Mouse (Mus musculus) lung, postnatal 0 days (tissue): ENCODE measurements at regions not wholly inside any gene's neighbourhood (a gene's known extent, or its start where the extent isn't known, plus 50 kb on each side); places are given as distances from the start of the nearest gene placed in this dataset.

Experiments
- CTCF ChIP-seq: IDR thresholded peaks from 2 replicates; pipeline ENCODE4 v1.5.1; 2016; ENCODE audit warnings: antibody characterized with exemption, mild to moderate bottlenecking
- EP300 ChIP-seq: IDR thresholded peaks from 2 replicates; pipeline ENCODE4 v1.6.1; 2016; ENCODE audit warnings: antibody characterized with exemption, mild to moderate bottlenecking, control low read depth

GRCm38 (mm10) chr1:23256630-23257001 lies 141.0 kb downstream of the Ogfrl1 start:
- TF ChIP-seq CTCF (no peak), EP300 (no peak)
